Mouse (Mus musculus): ENCODE measurements around the gene Gm7694.

The Gm7694 gene

GRCm38 (mm10) chr1:170282415-170283129 lies 23.6 kb downstream of the Gm7694 start:
- no peak for DNase-seq (ENCODE audit: low spot score)

- DNase-seq (ENCODE audit: low spot score), result no peak
Observed at GRCm38 (mm10) chr1:170277016-170277415, 29.1 kb downstream of the Gm7694 start, which contains the start of gene Sh2d1b1. TSS of gene Sh2d1b1 (plus strand) at chr1:170277320.

- no peak for DNase-seq (ENCODE audit: low spot score)
Observed at GRCm38 (mm10) chr1:170273252-170273651, 32.9 kb downstream of the Gm7694 start.

- no peak for DNase-seq (ENCODE audit: low spot score)
Observed at GRCm38 (mm10) chr1:170270696-170271095, 35.4 kb downstream of the Gm7694 start.

- DNase-seq (ENCODE audit: low spot score), result no peak
Observed at GRCm38 (mm10) chr1:170270281-170270680, 35.9 kb downstream of the Gm7694 start.

- DNase-seq (ENCODE audit: low spot score), result no peak
Observed at GRCm38 (mm10) chr1:170255560-170255910, 50.6 kb downstream of the Gm7694 start.

GRCm38 (mm10) chr1:170254893-170255559 lies 51.1 kb downstream of the Gm7694 start:
- DNase-seq (ENCODE audit: low spot score), result no peak

Measured in MN1 (cell line).